ENCODE assay signal across 9 mouse cellular contexts in the genomic region with DNA sequence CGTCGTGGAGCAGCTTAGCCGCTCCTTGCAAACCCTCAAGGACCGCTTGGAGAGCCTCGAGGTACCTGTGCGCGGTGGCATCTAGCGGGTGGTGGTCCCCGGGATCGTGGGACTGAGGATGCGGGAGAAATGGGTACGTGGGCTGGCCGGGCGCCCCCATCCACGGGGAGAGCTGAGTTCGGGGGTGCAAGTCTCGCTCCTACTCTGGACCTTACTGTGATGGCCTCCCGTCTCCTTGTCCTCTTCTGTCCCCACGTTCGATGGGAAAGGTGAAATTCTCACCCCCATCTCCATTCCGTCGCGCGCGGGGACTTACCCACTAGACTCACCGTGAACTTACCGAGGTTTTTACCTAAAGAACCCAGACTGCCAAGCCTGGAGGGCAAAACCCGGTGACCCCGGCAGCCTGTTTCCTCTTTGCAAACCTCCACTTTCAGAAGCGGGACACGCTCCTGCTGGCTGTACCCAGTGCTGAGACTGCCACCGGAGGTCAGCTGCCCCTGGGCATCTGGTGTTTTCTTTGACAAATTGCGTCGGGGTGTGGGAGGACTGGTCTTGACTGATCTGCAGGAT. TPM values are rescaled to one million over a fixed set of nuclear protein-coding genes. Genes with fewer than 3 reads are reported as not detected.
A peak's percentile ranks its signal among the peaks of the same experiment; 100 is the strongest.
DNase-seq lines count a peak whose midpoint lies in the region; ATAC-seq lines count a peak whose summit lies in the region.
"Had no signal": no experiment of that assay in that cellular context is flagged by ENCODE, and none has a peak within 500 bp of the region (broad histone marks: within the 10 kb centered on the region; RNA-seq: fewer than 3 reads in every experiment).

No protein-coding gene starts in this region.

- H3K36me3 ChIP-seq in heart, embryonic 16.5 days (ENCODE audit: control insufficient read depth, insufficient read depth), result no peaks in the 10 kb centered on the region
- no peaks in the 10 kb centered on the region for H3K36me3 ChIP-seq in hindbrain, embryonic 15.5 days
- H3K36me3 ChIP-seq in neural tube, embryonic 12.5 days, result no peaks in the 10 kb centered on the region

- 5% methylated on average over 34 of the region's 34 CpGs for WGBS in heart, embryonic 16.5 days
- WGBS in hindbrain, embryonic 15.5 days, result 2% methylated on average over 34 of the region's 34 CpGs
- 3% methylated on average over 34 of the region's 34 CpGs for WGBS in neural tube, embryonic 12.5 days

- peaks cover 67% of the 10 kb centered on the region for H3K27me3 ChIP-seq in heart, embryonic 16.5 days (ENCODE audit: control insufficient read depth, insufficient read depth, low read length)
- H3K27me3 ChIP-seq in hindbrain, embryonic 15.5 days, result peaks cover 15% of the 10 kb centered on the region
- H3K27me3 ChIP-seq in neural tube, embryonic 12.5 days (replicated peaks), result peaks cover 35% of the 10 kb centered on the region

- no peak overlapping the region for H3K27ac ChIP-seq in heart, embryonic 16.5 days (ENCODE audit: low read length)
- no peak overlapping the region for H3K27ac ChIP-seq in hindbrain, embryonic 15.5 days (replicated peaks)
- H3K27ac ChIP-seq in neural tube, embryonic 12.5 days, result no peak overlapping the region

- no peak overlapping the region for H3K9ac ChIP-seq in heart, embryonic 16.5 days (ENCODE audit: low read length)
- peak overlapping the region; percentile 40 for H3K9ac ChIP-seq in hindbrain, embryonic 15.5 days
- H3K9ac ChIP-seq in neural tube, embryonic 12.5 days, result peak overlapping the region; percentile 47

- H3K4me3 ChIP-seq in heart, embryonic 16.5 days (ENCODE audit: low read length), result 0 out of 2 replicates have a peak overlapping the region, but pooled peaks have one; percentile 43
- H3K4me3 ChIP-seq in hindbrain, embryonic 15.5 days, result peak overlapping the region; percentile 40
- peak overlapping the region; percentile 39 for H3K4me3 ChIP-seq in neural tube, embryonic 12.5 days

- DNase-seq in heart, postnatal 10 days, result no peak
- DNase-seq in embryo, embryonic 10.5 days (ENCODE audit: low spot score), result peak; percentile 55
- no peak for DNase-seq in layer of hippocampus, adult 11-12 months (ENCODE audit: low spot score)
- DNase-seq in thymus, postnatal 36 days, result no peak
- DNase-seq in layer of hippocampus, postnatal 25 days (ENCODE audit: extremely low spot score in 1 of 2, low spot score in 1 of 2), result no peak
- DNase-seq: thymus, adult 2 months had no signal

- H3K4me2 ChIP-seq in heart, embryonic 16.5 days (ENCODE audit: low read depth, low read length), result peak overlapping the region; percentile 62; the same call in 1 of the 2 replicates
- peak overlapping the region; percentile 70 for H3K4me2 ChIP-seq in hindbrain, embryonic 15.5 days
- H3K4me2 ChIP-seq in neural tube, embryonic 12.5 days (replicated peaks), result peak overlapping the region; percentile 63

- intact Hi-C loops in heart, postnatal 10 days (cut with DNase I), result no loop called here

- peaks cover 2% of the 10 kb centered on the region; the same call in 1 of the 2 replicates for H3K9me3 ChIP-seq in heart, embryonic 16.5 days (replicated peaks; ENCODE audit: control insufficient read depth, low read length)
- no peaks in the 10 kb centered on the region for H3K9me3 ChIP-seq in hindbrain, embryonic 15.5 days
- no peaks in the 10 kb centered on the region for H3K9me3 ChIP-seq in neural tube, embryonic 12.5 days

- ATAC-seq in heart, embryonic 16.5 days (replicated peaks; ENCODE audit: extremely low read depth, insufficient read depth, low FRiP score), result no peak
- ATAC-seq in hindbrain, embryonic 15.5 days (ENCODE audit: low FRiP score, low read depth), result no peak
- ATAC-seq in neural tube, embryonic 12.5 days (ENCODE audit: low FRiP score, low read depth), result no peak

- H3K4me1 ChIP-seq in heart, embryonic 16.5 days (ENCODE audit: control insufficient read depth, insufficient read depth, low read length), result no peaks in the 10 kb centered on the region
- H3K4me1 ChIP-seq in hindbrain, embryonic 15.5 days (replicated peaks), result peaks cover 53% of the 10 kb centered on the region
- peaks cover 27% of the 10 kb centered on the region for H3K4me1 ChIP-seq in neural tube, embryonic 12.5 days

RNA-seq across cellular contexts. Expression of a gene that starts 0.8 kb away (rescaled TPM):
- 0.07 and 0.12 TPM in 2 replicates for polyA plus RNA-seq in heart, embryonic 16.5 days (2015; fragmentation: Nextera tagmentation; extraction: Ambion mirVana)
- under 1 TPM in 1 of 2 experiments, not detected in 1; 0.19 TPM for total RNA-seq in heart, postnatal 10 days (2021)
- polyA plus RNA-seq in hindbrain, embryonic 15.5 days (2015; fragmentation: Nextera tagmentation; extraction: Ambion mirVana), result 5.5 and 7.9 TPM in 2 replicates
- 3.6 and 4.1 TPM in 2 replicates for polyA plus RNA-seq in neural tube, embryonic 12.5 days (2016; fragmentation: Nextera tagmentation; extraction: Ambion mirVana)
- total RNA-seq in layer of hippocampus, postnatal 25 days (2021), result 10 to 100 TPM; 55.4 to 55.5 TPM
